Mouse (Mus musculus): ENCODE results near the gene Ago4. TPM values are rescaled to one million over a fixed set of nuclear protein-coding genes. Genes with fewer than 3 reads are reported as not detected.

Ago4 gene
- polyA plus RNA-seq, 1 experiment = 4.2 TPM

GRCm38 (mm10) chr4:126533729-126534070 is 428 bp upstream of the Ago4 start:
- H3K4me3 ChIP-seq (replicated peaks; ENCODE audit: extremely low read depth, low read depth, low read length) = peak overlapping the region; percentile 67
- peak; percentile 55 for DNase-seq
- WGBS = 9% methylated on average over 7 of the region's 7 CpGs
- H3K4me1 ChIP-seq (ENCODE audit: control insufficient read depth, insufficient read depth, low read length) = peaks cover 8% of the 10 kb centered on the region
- TF ChIP-seq POLR2A (IDR thresholded peaks at IDR 0.05; ENCODE audit: borderline replicate concordance, extremely low read depth, low read depth, low read length) = no peak
- TF ChIP-seq CTCF (IDR thresholded peaks at IDR 0.05; ENCODE audit: insufficient read depth, low read length) = no peak

- Histone ChIP-seq H3K4me3 (replicated peaks; ENCODE audit: extremely low read depth, low read depth, low read length) (peak overlapping the region; percentile 67), H3K4me1 (ENCODE audit: control insufficient read depth, insufficient read depth, low read length) (peaks cover 8% of the 10 kb centered on the region)
- WGBS = 40% methylated on average over 5 of the region's 5 CpGs
- DNase-seq = no peak
- no peak for TF ChIP-seq CTCF (IDR thresholded peaks at IDR 0.05; ENCODE audit: insufficient read depth, low read length)
- TF ChIP-seq POLR2A (IDR thresholded peaks at IDR 0.05; ENCODE audit: borderline replicate concordance, extremely low read depth, low read depth, low read length) = no peak
These were observed 980 bp downstream of the Ago4 start for GRCm38 (mm10) chr4:126532292-126532691.

- Histone ChIP-seq H3K4me3 (replicated peaks; ENCODE audit: extremely low read depth, low read depth, low read length) (no peak overlapping the region), H3K4me1 (ENCODE audit: control insufficient read depth, insufficient read depth, low read length) (peaks cover 4% of the 10 kb centered on the region; the same call in 1 of the 2 replicates)
- TF ChIP-seq POLR2A (IDR thresholded peaks at IDR 0.05; ENCODE audit: borderline replicate concordance, extremely low read depth, low read depth, low read length) (no peak), CTCF (IDR thresholded peaks at IDR 0.05; ENCODE audit: insufficient read depth, low read length) (no peak)
- DNase-seq = no peak
- WGBS = 95% methylated on average over 5 of the region's 5 CpGs
These were observed 6.4 kb downstream of the Ago4 start for GRCm38 (mm10) chr4:126526828-126527227.

GRCm38 (mm10) chr4:126526164-126526563 is 7.1 kb downstream of the Ago4 start:
- Histone ChIP-seq H3K4me3 (replicated peaks; ENCODE audit: extremely low read depth, low read depth, low read length) (no peak overlapping the region), H3K4me1 (ENCODE audit: control insufficient read depth, insufficient read depth, low read length) (peaks cover 1% of the 10 kb centered on the region; the same call in 1 of the 2 replicates)
- WGBS = 71% methylated on average over 3 of the region's 3 CpGs
- TF ChIP-seq POLR2A (IDR thresholded peaks at IDR 0.05; ENCODE audit: borderline replicate concordance, extremely low read depth, low read depth, low read length) = no peak
- TF ChIP-seq CTCF (IDR thresholded peaks at IDR 0.05; ENCODE audit: insufficient read depth, low read length) = no peak
- no peak for DNase-seq

GRCm38 (mm10) chr4:126512308-126513066 is 20.8 kb downstream of the Ago4 start:
- DNase-seq = no peak
- H3K4me1 ChIP-seq (ENCODE audit: control insufficient read depth, insufficient read depth, low read length) = 0 out of 2 replicates have a peak, but pooled peaks cover 5% of the 10 kb centered on the region
- 67% methylated on average over 6 of the region's 6 CpGs for WGBS
- TF ChIP-seq POLR2A (IDR thresholded peaks at IDR 0.05; ENCODE audit: borderline replicate concordance, extremely low read depth, low read depth, low read length) (no peak), CTCF (IDR thresholded peaks at IDR 0.05; ENCODE audit: insufficient read depth, low read length) (no peak)
- no peak overlapping the region for H3K4me3 ChIP-seq (replicated peaks; ENCODE audit: extremely low read depth, low read depth, low read length)

- WGBS = 72% methylated on average over 5 of the region's 5 CpGs
- no peak for DNase-seq
- TF ChIP-seq POLR2A (IDR thresholded peaks at IDR 0.05; ENCODE audit: borderline replicate concordance, extremely low read depth, low read depth, low read length) = no peak
- no peak for TF ChIP-seq CTCF (IDR thresholded peaks at IDR 0.05; ENCODE audit: insufficient read depth, low read length)
- Histone ChIP-seq H3K4me3 (replicated peaks; ENCODE audit: extremely low read depth, low read depth, low read length) (no peak overlapping the region), H3K4me1 (ENCODE audit: control insufficient read depth, insufficient read depth, low read length) (0 out of 2 replicates have a peak, but pooled peaks cover 5% of the 10 kb centered on the region)
These were observed 22.3 kb downstream of the Ago4 start for GRCm38 (mm10) chr4:126511013-126511412.

- H3K4me1 ChIP-seq (ENCODE audit: control insufficient read depth, insufficient read depth, low read length) = 0 out of 2 replicates have a peak, but pooled peaks cover 5% of the 10 kb centered on the region
- no peak overlapping the region for H3K4me3 ChIP-seq (replicated peaks; ENCODE audit: extremely low read depth, low read depth, low read length)
- WGBS = 88% methylated on average over 2 of the region's 2 CpGs
- TF ChIP-seq CTCF (IDR thresholded peaks at IDR 0.05; ENCODE audit: insufficient read depth, low read length) (no peak), POLR2A (IDR thresholded peaks at IDR 0.05; ENCODE audit: borderline replicate concordance, extremely low read depth, low read depth, low read length) (no peak)
- no peak for DNase-seq
These were observed 24.2 kb downstream of the Ago4 start for GRCm38 (mm10) chr4:126509072-126509471.

GRCm38 (mm10) chr4:126508110-126508899 is 25.0 kb downstream of the Ago4 start:
- Histone ChIP-seq H3K4me1 (ENCODE audit: control insufficient read depth, insufficient read depth, low read length) (0 out of 2 replicates have a peak, but pooled peaks cover 5% of the 10 kb centered on the region), H3K4me3 (replicated peaks; ENCODE audit: extremely low read depth, low read depth, low read length) (no peak overlapping the region)
- TF ChIP-seq POLR2A (IDR thresholded peaks at IDR 0.05; ENCODE audit: borderline replicate concordance, extremely low read depth, low read depth, low read length) (no peak), CTCF (IDR thresholded peaks at IDR 0.05; ENCODE audit: insufficient read depth, low read length) (no peak)
- no peak for DNase-seq
- 75% methylated on average over 14 of the region's 14 CpGs for WGBS

- WGBS = 63% methylated on average over 8 of the region's 8 CpGs
- H3K4me3 ChIP-seq (replicated peaks; ENCODE audit: extremely low read depth, low read depth, low read length) = no peak overlapping the region
- TF ChIP-seq CTCF (IDR thresholded peaks at IDR 0.05; ENCODE audit: insufficient read depth, low read length) = no peak
- TF ChIP-seq POLR2A (IDR thresholded peaks at IDR 0.05; ENCODE audit: borderline replicate concordance, extremely low read depth, low read depth, low read length) = no peak
- H3K4me1 ChIP-seq (ENCODE audit: control insufficient read depth, insufficient read depth, low read length) = peaks cover 7% of the 10 kb centered on the region; the same call in 1 of the 2 replicates
- DNase-seq = no peak
These were observed 30.3 kb downstream of the Ago4 start for GRCm38 (mm10) chr4:126502977-126503309.

Measured in lung, adult 2 months (tissue).